Mouse (Mus musculus): Measurements from ENCODE around the gene Barx1. TPM values are rescaled to one million over a fixed set of nuclear protein-coding genes. Genes with fewer than 3 reads are reported as not detected.
A peak's percentile ranks its signal among the peaks of the same experiment; 100 is the strongest.

Barx1 gene
- 1.3 and 1.4 TPM in 2 replicates for polyA plus RNA-seq (2014; fragmentation: Nextera tagmentation; extraction: Ambion mirVana)

GRCm38 (mm10) chr13:48662431-48663143, at the start of gene Barx1:
Barx1 (plus strand) TSS chr13:48662998.
- under 1% methylated on average over 36 of the region's 73 CpGs for WGBS
- peak within 1 kb of the TSS; percentile 95 for H3K4me2 ChIP-seq (ENCODE audit: low read depth, severe bottlenecking)
- no peaks in the 10 kb centered on the region for H3K36me3 ChIP-seq (ENCODE audit: control insufficient read depth, insufficient read depth, low read length)
- H3K4me1 ChIP-seq (ENCODE audit: control insufficient read depth, insufficient read depth, low read length): peaks cover 26% of the 10 kb centered on the region
- peaks cover 95% of the 10 kb centered on the region for H3K27me3 ChIP-seq (ENCODE audit: control insufficient read depth, insufficient read depth, low read length)
- peak; percentile 55 for DNase-seq (ENCODE audit: low spot score)
- H3K9me3 ChIP-seq (ENCODE audit: control insufficient read depth, low read length): no peaks in the 10 kb centered on the region
- 0 out of 2 replicates have a peak, but pooled peaks have one; percentile 35 for ATAC-seq (ENCODE audit: insufficient number of reproducible peaks, low FRiP score, low TSS enrichment, low read depth)
- H3K4me3 ChIP-seq (ENCODE audit: low read depth, low read length): peak within 1 kb of the TSS; percentile 39
- H3K27ac ChIP-seq (replicated peaks; ENCODE audit: low read depth, low read length): no peak within 1 kb of the TSS
- H3K9ac ChIP-seq (ENCODE audit: low read length): no peak within 1 kb of the TSS; the same call in 1 of the 2 replicates

GRCm38 (mm10) chr13:48614525-48614924, 48.3 kb upstream of the Barx1 start:
- no peak for ATAC-seq (ENCODE audit: insufficient number of reproducible peaks, low FRiP score, low TSS enrichment, low read depth)
- no peak overlapping the region for H3K4me3 ChIP-seq (ENCODE audit: low read depth, low read length)
- 94% methylated on average over 2 of the region's 2 CpGs for whole genome bisulfite sequencing
- no peak for DNase-seq (ENCODE audit: low spot score)
- no peak overlapping the region for H3K27ac ChIP-seq (replicated peaks; ENCODE audit: low read depth, low read length)
- no peaks in the 10 kb centered on the region for H3K36me3 ChIP-seq (ENCODE audit: control insufficient read depth, insufficient read depth, low read length)
- H3K9me3 ChIP-seq (ENCODE audit: control insufficient read depth, low read length): no peaks in the 10 kb centered on the region; the same call in 1 of the 2 replicates
- H3K9ac ChIP-seq (ENCODE audit: low read length): no peak overlapping the region
- no peaks in the 10 kb centered on the region for H3K4me1 ChIP-seq (ENCODE audit: control insufficient read depth, insufficient read depth, low read length)
- H3K27me3 ChIP-seq (ENCODE audit: control insufficient read depth, insufficient read depth, low read length): no peaks in the 10 kb centered on the region
- no peak overlapping the region for H3K4me2 ChIP-seq (ENCODE audit: low read depth, severe bottlenecking)

- H3K4me1 ChIP-seq (ENCODE audit: control insufficient read depth, insufficient read depth, low read length): no peaks in the 10 kb centered on the region
- DNase-seq (ENCODE audit: low spot score) (no peak), ATAC-seq (ENCODE audit: insufficient number of reproducible peaks, low FRiP score, low TSS enrichment, low read depth) (no peak)
- H3K4me2 ChIP-seq (ENCODE audit: low read depth, severe bottlenecking): no peak overlapping the region
- H3K27me3 ChIP-seq (ENCODE audit: control insufficient read depth, insufficient read depth, low read length): no peaks in the 10 kb centered on the region
- H3K27ac ChIP-seq (replicated peaks; ENCODE audit: low read depth, low read length): no peak overlapping the region
- no peak overlapping the region for H3K4me3 ChIP-seq (ENCODE audit: low read depth, low read length)
- no peaks in the 10 kb centered on the region; the same call in 1 of the 2 replicates for H3K9me3 ChIP-seq (ENCODE audit: control insufficient read depth, low read length)
- H3K36me3 ChIP-seq (ENCODE audit: control insufficient read depth, insufficient read depth, low read length): no peaks in the 10 kb centered on the region
- H3K9ac ChIP-seq (ENCODE audit: low read length): no peak overlapping the region
These were observed 45.0 kb upstream of the Barx1 start for GRCm38 (mm10) chr13:48617774-48618173.

GRCm38 (mm10) chr13:48618890-48619289, 43.9 kb upstream of the Barx1 start:
- H3K4me3 ChIP-seq (ENCODE audit: low read depth, low read length): no peak overlapping the region
- H3K9me3 ChIP-seq (ENCODE audit: control insufficient read depth, low read length): no peaks in the 10 kb centered on the region; the same call in 1 of the 2 replicates
- WGBS: 36% methylated on average over 4 of the region's 4 CpGs
- no peak overlapping the region for H3K4me2 ChIP-seq (ENCODE audit: low read depth, severe bottlenecking)
- no peak overlapping the region for H3K27ac ChIP-seq (replicated peaks; ENCODE audit: low read depth, low read length)
- no peaks in the 10 kb centered on the region for H3K36me3 ChIP-seq (ENCODE audit: control insufficient read depth, insufficient read depth, low read length)
- H3K4me1 ChIP-seq (ENCODE audit: control insufficient read depth, insufficient read depth, low read length): no peaks in the 10 kb centered on the region
- no peak overlapping the region for H3K9ac ChIP-seq (ENCODE audit: low read length)
- ATAC-seq (ENCODE audit: insufficient number of reproducible peaks, low FRiP score, low TSS enrichment, low read depth): no peak
- no peaks in the 10 kb centered on the region for H3K27me3 ChIP-seq (ENCODE audit: control insufficient read depth, insufficient read depth, low read length)
- no peak for DNase-seq (ENCODE audit: low spot score)

- DNase-seq (ENCODE audit: low spot score) (no peak), ATAC-seq (ENCODE audit: insufficient number of reproducible peaks, low FRiP score, low TSS enrichment, low read depth) (peak; percentile 69)
- Histone ChIP-seq H3K27ac (replicated peaks; ENCODE audit: low read depth, low read length) (peak overlapping the region; percentile 18; the same call in 1 of the 2 replicates), H3K9ac (ENCODE audit: low read length) (peak overlapping the region; percentile 90), H3K27me3 (ENCODE audit: control insufficient read depth, insufficient read depth, low read length) (no peaks in the 10 kb centered on the region; the same call in 1 of the 2 replicates), H3K36me3 (ENCODE audit: control insufficient read depth, insufficient read depth, low read length) (no peaks in the 10 kb centered on the region), H3K4me1 (ENCODE audit: control insufficient read depth, insufficient read depth, low read length) (no peaks in the 10 kb centered on the region), H3K4me2 (ENCODE audit: low read depth, severe bottlenecking) (peak overlapping the region; percentile 78), H3K9me3 (ENCODE audit: control insufficient read depth, low read length) (no peaks in the 10 kb centered on the region), H3K4me3 (ENCODE audit: low read depth, low read length) (peak overlapping the region; percentile 69)
- WGBS: 3% methylated on average over 26 of the region's 26 CpGs
These were observed 37.8 kb upstream of the Barx1 start for GRCm38 (mm10) chr13:48624968-48625398.

- DNase-seq (ENCODE audit: low spot score): peak; percentile 97
- ATAC-seq (ENCODE audit: insufficient number of reproducible peaks, low FRiP score, low TSS enrichment, low read depth): peak; percentile 100
- Histone ChIP-seq H3K9me3 (ENCODE audit: control insufficient read depth, low read length) (no peaks in the 10 kb centered on the region), H3K4me1 (ENCODE audit: control insufficient read depth, insufficient read depth, low read length) (no peaks in the 10 kb centered on the region), H3K4me2 (ENCODE audit: low read depth, severe bottlenecking) (peak within 1 kb of the TSS; percentile 78), H3K4me3 (ENCODE audit: low read depth, low read length) (peak within 1 kb of the TSS; percentile 69), H3K9ac (ENCODE audit: low read length) (peak within 1 kb of the TSS; percentile 90), H3K27ac (replicated peaks; ENCODE audit: low read depth, low read length) (peak within 1 kb of the TSS; percentile 18; the same call in 1 of the 2 replicates), H3K36me3 (ENCODE audit: control insufficient read depth, insufficient read depth, low read length) (no peaks in the 10 kb centered on the region), H3K27me3 (ENCODE audit: control insufficient read depth, insufficient read depth, low read length) (no peaks in the 10 kb centered on the region; the same call in 1 of the 2 replicates)
- 3% methylated on average over 75 of the region's 76 CpGs for WGBS
These were observed 37.2 kb upstream of the Barx1 start, which contains the start of gene Ptpdc1 for GRCm38 (mm10) chr13:48625433-48626184. Ptpdc1 (minus strand) TSS chr13:48625664.

GRCm38 (mm10) chr13:48631691-48632090, 31.1 kb upstream of the Barx1 start:
- no peaks in the 10 kb centered on the region for H3K27me3 ChIP-seq (ENCODE audit: control insufficient read depth, insufficient read depth, low read length)
- DNase-seq (ENCODE audit: low spot score) (no peak), ATAC-seq (ENCODE audit: insufficient number of reproducible peaks, low FRiP score, low TSS enrichment, low read depth) (no peak)
- H3K4me1 ChIP-seq (ENCODE audit: control insufficient read depth, insufficient read depth, low read length): no peaks in the 10 kb centered on the region
- no peaks in the 10 kb centered on the region; the same call in 1 of the 2 replicates for H3K9me3 ChIP-seq (ENCODE audit: control insufficient read depth, low read length)
- no peak overlapping the region for H3K4me2 ChIP-seq (ENCODE audit: low read depth, severe bottlenecking)
- no peak overlapping the region for H3K27ac ChIP-seq (replicated peaks; ENCODE audit: low read depth, low read length)
- 77% methylated on average over 5 of the region's 5 CpGs for WGBS
- H3K4me3 ChIP-seq (ENCODE audit: low read depth, low read length): no peak overlapping the region
- H3K36me3 ChIP-seq (ENCODE audit: control insufficient read depth, insufficient read depth, low read length): no peaks in the 10 kb centered on the region
- no peak overlapping the region for H3K9ac ChIP-seq (ENCODE audit: low read length)

- Histone ChIP-seq H3K4me2 (ENCODE audit: low read depth, severe bottlenecking) (no peak overlapping the region), H3K9ac (ENCODE audit: low read length) (no peak overlapping the region), H3K4me3 (ENCODE audit: low read depth, low read length) (no peak overlapping the region), H3K27ac (replicated peaks; ENCODE audit: low read depth, low read length) (no peak overlapping the region), H3K4me1 (ENCODE audit: control insufficient read depth, insufficient read depth, low read length) (no peaks in the 10 kb centered on the region), H3K36me3 (ENCODE audit: control insufficient read depth, insufficient read depth, low read length) (no peaks in the 10 kb centered on the region), H3K9me3 (ENCODE audit: control insufficient read depth, low read length) (no peaks in the 10 kb centered on the region), H3K27me3 (ENCODE audit: control insufficient read depth, insufficient read depth, low read length) (no peaks in the 10 kb centered on the region)
- DNase-seq (ENCODE audit: low spot score): no peak
- WGBS: 67% methylated on average over 2 of the region's 2 CpGs
- ATAC-seq (ENCODE audit: insufficient number of reproducible peaks, low FRiP score, low TSS enrichment, low read depth): no peak
These were observed 25.1 kb upstream of the Barx1 start for GRCm38 (mm10) chr13:48637706-48638105.
